Mouse (Mus musculus): ENCODE results near the gene C1qbp.

- TF ChIP-seq CTCF (IDR thresholded peaks at IDR 0.05; ENCODE audit: low read depth): no peak
- TF ChIP-seq EP300 (IDR thresholded peaks at IDR 0.05; ENCODE audit: low read depth): no peak
Measured at GRCm38 (mm10) chr11:71005046-71005445, 22.2 kb upstream of the C1qbp start.

All from liver, postnatal 0 days (tissue).